Mouse (Mus musculus): ENCODE results near the gene Ift88.

DNA sequence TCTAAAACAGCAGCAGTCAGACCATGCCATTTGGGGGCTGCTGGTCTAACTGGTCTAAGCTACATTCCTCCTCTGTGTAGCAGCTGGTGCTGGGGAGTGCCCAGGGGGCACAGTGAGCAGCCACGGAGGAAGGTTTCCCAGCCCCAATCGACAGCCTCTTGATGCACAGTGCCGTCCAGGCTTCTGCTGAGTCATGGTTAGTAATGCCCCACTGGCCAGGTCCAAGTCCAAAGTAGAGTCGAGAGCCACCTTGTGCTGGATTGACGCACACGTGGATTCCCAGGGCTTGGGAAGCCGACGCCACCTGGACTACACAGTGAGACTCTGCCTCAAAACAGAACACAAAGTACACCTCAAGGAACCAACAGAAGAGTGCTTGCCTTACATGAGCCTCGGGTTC is 46.9 kb upstream of the Ift88 start:
- TF ChIP-seq CTCF (IDR thresholded peaks at IDR 0.05; ENCODE audit: control insufficient read depth, insufficient read depth, insufficient read length) (no peak), MAX (IDR thresholded peaks at IDR 0.05) (no peak), CEBPB (IDR thresholded peaks at IDR 0.05; ENCODE audit: low read depth) (no peak)

Measured in C2C12 (cell line).